In the genomic region with DNA sequence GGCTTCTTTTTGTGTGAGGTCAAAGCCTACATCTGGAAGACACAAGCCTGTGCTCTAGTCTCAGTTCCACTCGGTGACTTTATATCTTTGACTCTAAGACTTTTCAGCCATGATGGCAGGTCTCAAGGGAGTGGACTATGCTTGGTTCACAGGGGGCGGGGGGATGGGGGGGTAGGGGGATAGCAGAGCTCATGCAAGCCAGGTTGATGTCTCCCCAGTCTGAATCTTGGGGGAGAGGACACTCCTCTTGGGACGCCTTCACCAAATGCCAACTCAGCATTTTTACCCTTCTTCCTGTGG, we compare ENCODE assay signal across 11 mouse cellular contexts. TPM values are rescaled to one million over a fixed set of nuclear protein-coding genes. Genes with fewer than 3 reads are reported as not detected.
DNase-seq lines count a peak whose midpoint lies in the region; ATAC-seq and TF ChIP-seq lines count a peak whose summit lies in the region.
"Had no signal": no experiment of that assay in that cellular context is flagged by ENCODE, and none has a peak within 500 bp of the region (broad histone marks: within the 10 kb centered on the region; RNA-seq: fewer than 3 reads in every experiment).

No protein-coding gene starts in this region.

- dilution Hi-C loops in CH12.LX (cut with MboI; ENCODE audit: extremely low pct_ligation_motif_present, extremely low pct_unique_long_range_greater_than_20kb, low sequenced_read_pairs), result no loop called here

- no peak for TF ChIP-seq EP300 in CH12.LX (IDR thresholded peaks at IDR 0.05; ENCODE audit: low read length)

- ATAC-seq in kidney, postnatal 0 days (replicated peaks; ENCODE audit: low FRiP score, low read depth), result no peak
- ATAC-seq in forebrain, embryonic 11.5 days (replicated peaks; ENCODE audit: low FRiP score), result no peak

- no peak overlapping the region for H3K9ac ChIP-seq in kidney, postnatal 0 days (ENCODE audit: low read depth, low read length)
- peak overlapping the region; percentile 54 for H3K9ac ChIP-seq in CH12.LX (ENCODE audit: insufficient read depth, low read depth)
- H3K9ac ChIP-seq in forebrain, embryonic 11.5 days (ENCODE audit: low read length), result no peak overlapping the region

- H3K27me3 ChIP-seq in kidney, postnatal 0 days (ENCODE audit: insufficient read depth, low read length), result no peaks in the 10 kb centered on the region
- no peaks in the 10 kb centered on the region for H3K27me3 ChIP-seq in CH12.LX (replicated peaks)
- H3K27me3 ChIP-seq in limb, embryonic 10.5 days (ENCODE audit: low read depth, poor library complexity, severe bottlenecking), result no peaks in the 10 kb centered on the region
- H3K27me3 ChIP-seq in forebrain, embryonic 11.5 days (ENCODE audit: control insufficient read depth, insufficient read depth, low read length), result no peaks in the 10 kb centered on the region

- 0 out of 2 replicates have a peak, but pooled peaks cover 6% of the 10 kb centered on the region for H3K36me3 ChIP-seq in kidney, postnatal 0 days (ENCODE audit: insufficient read depth, low read length)
- H3K36me3 ChIP-seq in CH12.LX (replicated peaks in 1 of 2; ENCODE audit: control insufficient read depth in 1 of 2, insufficient read depth in 1 of 2, low read length in 1 of 2), result peaks cover 14 to 19% of the 10 kb centered on the region in 2 experiments
- H3K36me3 ChIP-seq in limb, embryonic 10.5 days, result peaks cover 12% of the 10 kb centered on the region
- peaks cover 3% of the 10 kb centered on the region; the same call in 1 of the 2 replicates for H3K36me3 ChIP-seq in forebrain, embryonic 11.5 days (ENCODE audit: control insufficient read depth, insufficient read depth, low read length)

- TF ChIP-seq POLR2A in CH12.LX (IDR thresholded peaks at IDR 0.05; ENCODE audit: low read depth, low read length), result 0 out of 2 replicates have a peak, but pooled peaks have one; percentile 8

- in situ Hi-C loops in CH12.LX (cut with MboI; ENCODE audit: low pct_ligation_motif_present, low pct_unique_long_range_greater_than_20kb, low sequenced_read_pairs), result no loop called here

- WGBS in kidney, postnatal 0 days, result 81% methylated on average over 3 of the region's 3 CpGs
- WGBS in limb, embryonic 10.5 days, result 89% methylated on average over 3 of the region's 3 CpGs
- WGBS in forebrain, embryonic 11.5 days, result 90% methylated on average over 3 of the region's 3 CpGs

- intact Hi-C loops in gastrocnemius, adult 2 months (cut with DNase I), result loop anchor here (5.0 kb wide), 2 partner anchors 107 to 122 kb away; a partner anchor contains a TSS
- intact Hi-C loops in gastrocnemius, postnatal 14 days (cut with DNase I; ENCODE audit: low total_unique reads), result loop anchor here (5.0 kb wide), 1 partner anchor 122 kb away; no protein-coding TSS in a partner anchor

- TF ChIP-seq CTCF in gastrocnemius, adult 2 months (IDR thresholded peaks at IDR 0.05), result no peak
- TF ChIP-seq CTCF in kidney, postnatal 0 days (IDR thresholded peaks at IDR 0.05; ENCODE audit: low read depth), result no peak
- no peak for TF ChIP-seq CTCF in CH12.LX (conservative IDR thresholded peaks at IDR 0.05 in 1 of 2, IDR thresholded peaks at IDR 0.05 in 1 of 2; ENCODE audit: low read depth in 2 of 2, low read length in 2 of 2)

- H3K79me2 ChIP-seq in CH12.LX (replicated peaks; ENCODE audit: control insufficient read depth, extremely low read depth, insufficient read depth, poor library complexity, severe bottlenecking), result peaks cover 8% of the 10 kb centered on the region; the same call in 1 of the 2 replicates

- H3K4me1 ChIP-seq in kidney, postnatal 0 days (replicated peaks; ENCODE audit: insufficient read depth, low read length), result peaks cover 21% of the 10 kb centered on the region
- H3K4me1 ChIP-seq in CH12.LX (ENCODE audit: control insufficient read depth in 1 of 2, insufficient read depth in 2 of 2), result peaks cover 18 to 72% of the 10 kb centered on the region in 2 experiments
- peaks cover 43% of the 10 kb centered on the region for H3K4me1 ChIP-seq in limb, embryonic 10.5 days
- peaks cover 18% of the 10 kb centered on the region for H3K4me1 ChIP-seq in forebrain, embryonic 11.5 days (replicated peaks; ENCODE audit: control insufficient read depth, insufficient read depth, low read length)

- no peak for TF ChIP-seq RAD21 in CH12.LX (IDR thresholded peaks at IDR 0.05; ENCODE audit: low read depth, low read length)

- H3K4me2 ChIP-seq in kidney, postnatal 0 days (ENCODE audit: low read length), result no peak overlapping the region
- H3K4me2 ChIP-seq in CH12.LX (ENCODE audit: insufficient read depth, low read depth, poor library complexity, severe bottlenecking), result peak overlapping the region; percentile 64
- no peak overlapping the region for H3K4me2 ChIP-seq in forebrain, embryonic 11.5 days (ENCODE audit: low read depth, low read length, severe bottlenecking)

- H3K27ac ChIP-seq in gastrocnemius, adult 2 months, result peak overlapping the region; percentile 92
- peak overlapping the region; percentile 88; the same call in 1 of the 2 replicates for H3K27ac ChIP-seq in kidney, postnatal 0 days
- H3K27ac ChIP-seq in CH12.LX (ENCODE audit: insufficient read depth, low read depth), result peak overlapping the region; percentile 94
- H3K27ac ChIP-seq in limb, embryonic 10.5 days, result peak overlapping the region; percentile 78; the same call in 1 of the 2 replicates
- no peak overlapping the region for H3K27ac ChIP-seq in forebrain, embryonic 11.5 days (ENCODE audit: low read depth, low read length)

- no peak for DNase-seq in gastrocnemius, adult 2 months
- DNase-seq in gastrocnemius, postnatal 14 days, result no peak
- DNase-seq in kidney, postnatal 0 days (ENCODE audit: low spot score), result no peak
- DNase-seq in kidney, postnatal 36 days, result no peak
- no peak for DNase-seq in CH12.LX (ENCODE audit: extremely low read depth)
- no peak for DNase-seq in limb, embryonic 10.5 days (ENCODE audit: low spot score)
- no peak for DNase-seq in retina, embryonic 14.5 days (ENCODE audit: low spot score)
- DNase-seq in forebrain, embryonic 11.5 days (ENCODE audit: low spot score), result no peak
- DNase-seq: cerebellum, postnatal 14 days had no signal

- H3K4me3 ChIP-seq in gastrocnemius, adult 2 months, result no peak overlapping the region
- H3K4me3 ChIP-seq in kidney, postnatal 0 days (replicated peaks; ENCODE audit: low read depth, low read length), result no peak overlapping the region
- peak overlapping the region; percentile 39 to 49 (median 43) for H3K4me3 ChIP-seq in CH12.LX (replicated peaks in 1 of 3; ENCODE audit: low read depth in 2 of 3, low read length in 2 of 3, poor library complexity in 1 of 3)
- H3K4me3 ChIP-seq in limb, embryonic 10.5 days, result no peak overlapping the region
- H3K4me3 ChIP-seq in forebrain, embryonic 11.5 days (ENCODE audit: low read depth, low read length), result no peak overlapping the region

- H3K9me3 ChIP-seq in kidney, postnatal 0 days (replicated peaks; ENCODE audit: low read length), result no peaks in the 10 kb centered on the region
- H3K9me3 ChIP-seq in CH12.LX (replicated peaks; ENCODE audit: low read length), result no peaks in the 10 kb centered on the region
- H3K9me3 ChIP-seq in limb, embryonic 10.5 days (replicated peaks), result no peaks in the 10 kb centered on the region
- no peaks in the 10 kb centered on the region for H3K9me3 ChIP-seq in forebrain, embryonic 11.5 days (ENCODE audit: control insufficient read depth, low read length)

RNA-seq across cellular contexts. Expression of a gene that starts 1.4 kb away (rescaled TPM):
- 1 to 10 TPM; 2.3 to 2.5 TPM for total RNA-seq in gastrocnemius, adult 2 months (2021)
- total RNA-seq in gastrocnemius, postnatal 14 days (2021), result 1 to 10 TPM; 3.3 to 3.6 TPM
- 4.3 and 4.9 TPM in 2 replicates for polyA plus RNA-seq in kidney, postnatal 0 days (2015; fragmentation: Nextera tagmentation; extraction: Ambion mirVana)
- total RNA-seq in CH12.LX (2012; rRNA removed) (31.5 and 32.4 TPM in 2 replicates), CH12.LX (2014; rRNA removed) (49.7 and 51.1 TPM in 2 replicates)
- polyA plus RNA-seq in CH12.LX (2012; ENCODE audit: insufficient read length, low read depth), result 32.9 and 36.3 TPM in 2 replicates
- 5.5 and 5.9 TPM in 2 replicates for polyA plus RNA-seq in limb, embryonic 10.5 days (2016; fragmentation: Nextera tagmentation; extraction: Ambion mirVana)
- polyA plus RNA-seq in forebrain, embryonic 11.5 days (2014; fragmentation: Nextera tagmentation; extraction: Ambion mirVana), result 4.1 and 6.5 TPM in 2 replicates

RNA-seq across cellular contexts. Expression of a gene that starts 2.4 kb away (rescaled TPM):
- not detected for total RNA-seq in gastrocnemius, adult 2 months (2021)
- total RNA-seq in gastrocnemius, postnatal 14 days (2021), result not detected
- 0.24 TPM in 1 of 2 replicates, not detected in the other for polyA plus RNA-seq in kidney, postnatal 0 days (2015; fragmentation: Nextera tagmentation; extraction: Ambion mirVana)
- total RNA-seq in CH12.LX (2012; rRNA removed), result 0.55 and 0.98 TPM in 2 replicates
- not detected in 2 replicates for total RNA-seq in CH12.LX (2014; rRNA removed)
- not detected in 2 replicates for polyA plus RNA-seq in CH12.LX (2012; ENCODE audit: insufficient read length, low read depth)
- not detected in 2 replicates for polyA plus RNA-seq in limb, embryonic 10.5 days (2016; fragmentation: Nextera tagmentation; extraction: Ambion mirVana)
- not detected in 2 replicates for polyA plus RNA-seq in forebrain, embryonic 11.5 days (2014; fragmentation: Nextera tagmentation; extraction: Ambion mirVana)
- total RNA-seq: monocyte, adult 5-6 weeks had no signal
- polyA plus RNA-seq: limb, embryonic 11.5 days had no signal

RNA-seq across cellular contexts. Expression of a gene that starts 9.6 kb away (rescaled TPM):
- under 1 TPM; 0.73 to 0.74 TPM for total RNA-seq in gastrocnemius, adult 2 months (2021)
- total RNA-seq in gastrocnemius, postnatal 14 days (2021), result under 1 TPM; 0.91 to 0.96 TPM
- 3.7 and 4.0 TPM in 2 replicates for polyA plus RNA-seq in kidney, postnatal 0 days (2015; fragmentation: Nextera tagmentation; extraction: Ambion mirVana)
- total RNA-seq in CH12.LX (2012; rRNA removed) (12.0 and 13.8 TPM in 2 replicates), CH12.LX (2014; rRNA removed) (8.6 and 8.8 TPM in 2 replicates)
- 14.7 and 18.5 TPM in 2 replicates for polyA plus RNA-seq in CH12.LX (2012; ENCODE audit: insufficient read length, low read depth)
- 2.5 and 3.5 TPM in 2 replicates for polyA plus RNA-seq in limb, embryonic 10.5 days (2016; fragmentation: Nextera tagmentation; extraction: Ambion mirVana)
- 16.0 and 17.4 TPM in 2 replicates for polyA plus RNA-seq in forebrain, embryonic 11.5 days (2014; fragmentation: Nextera tagmentation; extraction: Ambion mirVana)

RNA-seq across cellular contexts. Expression of a gene that starts 28.3 kb away (rescaled TPM):
- total RNA-seq in gastrocnemius, adult 2 months (2021), result under 1 TPM; 0.22 to 0.54 TPM
- total RNA-seq in gastrocnemius, postnatal 14 days (2021), result 1 to 10 TPM; 3.8 to 5.9 TPM
- 4.0 TPM in 2 replicates for polyA plus RNA-seq in kidney, postnatal 0 days (2015; fragmentation: Nextera tagmentation; extraction: Ambion mirVana)
- total RNA-seq in CH12.LX (2012; rRNA removed) (0.04 and 0.21 TPM in 2 replicates), CH12.LX (2014; rRNA removed) (not detected in 2 replicates)
- polyA plus RNA-seq in CH12.LX (2012; ENCODE audit: insufficient read length, low read depth), result 0.46 and 0.79 TPM in 2 replicates
- polyA plus RNA-seq in limb, embryonic 10.5 days (2016; fragmentation: Nextera tagmentation; extraction: Ambion mirVana), result 8.4 and 9.0 TPM in 2 replicates
- 5.8 and 6.4 TPM in 2 replicates for polyA plus RNA-seq in forebrain, embryonic 11.5 days (2014; fragmentation: Nextera tagmentation; extraction: Ambion mirVana)
- total RNA-seq: monocyte, adult 5-6 weeks had no signal

RNA-seq across cellular contexts. Expression of a gene that starts 31.9 kb away (rescaled TPM):
- 100 to 1,000 TPM; 527 to 622 TPM for total RNA-seq in gastrocnemius, adult 2 months (2021)
- total RNA-seq in gastrocnemius, postnatal 14 days (2021), result 100 to 1,000 TPM; 786 to 929 TPM
- 988 and 1,137 TPM in 2 replicates for polyA plus RNA-seq in kidney, postnatal 0 days (2015; fragmentation: Nextera tagmentation; extraction: Ambion mirVana)
- total RNA-seq in CH12.LX (2012; rRNA removed) (5,379 and 5,435 TPM in 2 replicates), CH12.LX (2014; rRNA removed) (2,191 and 2,455 TPM in 2 replicates)
- 1,480 and 1,967 TPM in 2 replicates for polyA plus RNA-seq in CH12.LX (2012; ENCODE audit: insufficient read length, low read depth)
- 842 and 1,039 TPM in 2 replicates for polyA plus RNA-seq in limb, embryonic 10.5 days (2016; fragmentation: Nextera tagmentation; extraction: Ambion mirVana)
- polyA plus RNA-seq in forebrain, embryonic 11.5 days (2014; fragmentation: Nextera tagmentation; extraction: Ambion mirVana), result 797 and 841 TPM in 2 replicates

Comparison
In these comparisons a context has a peak if more than half of its experiments do, and no peak if none do; other contexts are left out.
1. H3K4me3 ChIP-seq: peak in CH12.LX (3 of 3); none in gastrocnemius, adult 2 months (single experiment), kidney, postnatal 0 days (single experiment), limb, embryonic 10.5 days (single experiment) and forebrain, embryonic 11.5 days (single experiment).